ENCODE assay signal across 8 mouse cellular contexts in the genomic region with DNA sequence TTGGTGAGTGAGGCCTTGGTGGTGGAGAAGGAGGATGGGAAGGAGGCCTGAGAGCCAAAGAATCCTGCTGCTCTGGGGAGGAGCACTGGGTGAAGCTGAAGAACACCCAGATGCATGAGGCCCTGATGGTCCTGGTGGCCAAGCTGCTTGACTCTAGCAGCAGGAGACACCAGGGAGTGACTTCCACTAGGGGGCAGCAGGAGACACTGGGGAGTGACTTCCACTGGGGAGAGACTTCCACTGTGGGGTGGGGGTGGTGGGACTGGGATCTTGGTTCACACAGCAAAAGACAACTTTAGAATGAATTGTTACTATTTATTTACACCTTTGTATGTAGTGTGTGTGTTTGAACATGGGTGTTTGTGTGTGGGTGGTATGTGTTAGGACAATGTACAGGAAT. TPM values are rescaled to one million over a fixed set of nuclear protein-coding genes. Genes with fewer than 3 reads are reported as not detected.
DNase-seq lines count a peak whose midpoint lies in the region; TF ChIP-seq lines count a peak whose summit lies in the region.
"Had no signal": no experiment of that assay in that cellular context is flagged by ENCODE, and none has a peak within 500 bp of the region (broad histone marks: within the 10 kb centered on the region; RNA-seq: fewer than 3 reads in every experiment).

No protein-coding gene starts in this region.

- TF ChIP-seq CTCF in layer of hippocampus, adult 2 months (conservative IDR thresholded peaks at IDR 0.05) = peak; percentile 73
- TF ChIP-seq CTCF in MEL (IDR thresholded peaks at IDR 0.05 in 2 of 3, conservative IDR thresholded peaks at IDR 0.05 in 1 of 3; ENCODE audit: control insufficient read depth in 1 of 3, insufficient read depth in 1 of 3, low read depth in 2 of 3, low read length in 3 of 3, poor library complexity in 1 of 3, severe bottlenecking in 1 of 3) = peak; percentile 86 to 89 (median 89)

- no peaks in the 10 kb centered on the region for H3K9me3 ChIP-seq in MEL (replicated peaks; ENCODE audit: insufficient read depth, low read length)
- H3K9me3 ChIP-seq: lung, embryonic 15.5 days had no signal

- no peak overlapping the region for H3K27ac ChIP-seq in layer of hippocampus, adult 2 months
- no peak overlapping the region for H3K27ac ChIP-seq in MEL (ENCODE audit: control insufficient read depth, low read depth, low read length)
- H3K27ac ChIP-seq: lung, embryonic 15.5 days had no signal

- no peaks in the 10 kb centered on the region for H3K36me3 ChIP-seq in MEL (ENCODE audit: control insufficient read depth in 1 of 2, insufficient read depth in 2 of 2, low read length in 2 of 2)
- H3K36me3 ChIP-seq: lung, embryonic 15.5 days had no signal

- TF ChIP-seq POLR2A in MEL (IDR thresholded peaks at IDR 0.05; ENCODE audit: control insufficient read depth in 1 of 2, insufficient read depth in 1 of 2, low read depth in 1 of 2, low read length in 2 of 2, poor library complexity in 1 of 2) = no peak

- peak in 1 of 2 experiments; percentile 41 for DNase-seq in layer of hippocampus, adult 2 months (ENCODE audit: low spot score in 2 of 2)
- DNase-seq in layer of hippocampus, adult 8-10 months (ENCODE audit: low spot score in 2 of 2) = no peak
- peak; percentile 70 for DNase-seq in MEL (ENCODE audit: low read depth, low spot score)
- peak; percentile 37 for DNase-seq in brain, adult 2 months (ENCODE audit: low read depth, low spot score)
- peak; percentile 76 to 81 for DNase-seq in kidney, postnatal 4 days
- peak; percentile 26 to 47 for DNase-seq in spleen, postnatal 36 days (ENCODE audit: low spot score in 2 of 2)
- DNase-seq in yolk sac, embryonic 10.5 days (ENCODE audit: low spot score) = no peak

- peak; percentile 64 for TF ChIP-seq RAD21 in MEL (IDR thresholded peaks at IDR 0.05; ENCODE audit: low read depth, low read length)

- H3K4me1 ChIP-seq in MEL (ENCODE audit: control insufficient read depth in 1 of 2, insufficient read depth in 2 of 2, low read length in 2 of 2) = 0 out of 4 replicates have a peak, but pooled peaks cover 0 to under 1% of the 10 kb centered on the region in 2 experiments
- H3K4me1 ChIP-seq: lung, embryonic 15.5 days had no signal

- H3K4me3 ChIP-seq in layer of hippocampus, adult 2 months = no peak overlapping the region
- no peak overlapping the region for H3K4me3 ChIP-seq in MEL (ENCODE audit: control insufficient read depth in 1 of 2, insufficient read depth in 1 of 2, low read depth in 2 of 2, low read length in 2 of 2)
- H3K4me3 ChIP-seq: lung, embryonic 15.5 days had no signal

- no peak for TF ChIP-seq EP300 in MEL (IDR thresholded peaks at IDR 0.05; ENCODE audit: low read depth in 1 of 2, low read length in 2 of 2)

- H3K79me2 ChIP-seq in MEL (ENCODE audit: control insufficient read depth, insufficient read depth, low read length, poor library complexity) = no peaks in the 10 kb centered on the region

- peaks cover 0 to 4% of the 10 kb centered on the region in 2 experiments; a peak in 2 of 4 replicates for H3K27me3 ChIP-seq in MEL (ENCODE audit: control insufficient read depth in 1 of 2, insufficient read depth in 2 of 2, low read length in 2 of 2)
- H3K27me3 ChIP-seq: lung, embryonic 15.5 days had no signal

- H3K9ac ChIP-seq in MEL (ENCODE audit: control insufficient read depth, low read depth, low read length, poor library complexity, severe bottlenecking) = no peak overlapping the region
- H3K9ac ChIP-seq: lung, embryonic 15.5 days had no signal

TF ChIP-seq in MEL, 35 proteins besides CTCF, POLR2A, EP300 and RAD21:
- peak; percentile 83 for TF ChIP-seq SMC3 (IDR thresholded peaks at IDR 0.05; ENCODE audit: low read depth, low read length)
- no peak for TF ChIP-seq TBP (IDR thresholded peaks at IDR 0.05; ENCODE audit: low read depth, low read length)
- TF ChIP-seq SIN3A (IDR thresholded peaks at IDR 0.05; ENCODE audit: low read length) = no peak
- no peak for TF ChIP-seq HCFC1 (IDR thresholded peaks at IDR 0.05; ENCODE audit: low read depth, low read length)
- no peak for TF ChIP-seq USF2 (IDR thresholded peaks at IDR 0.05; ENCODE audit: borderline replicate concordance in 1 of 2, insufficient read depth in 1 of 2, low read depth in 1 of 2, low read length in 2 of 2)
- no peak for TF ChIP-seq GATA1 (IDR thresholded peaks at IDR 0.05; ENCODE audit: low read depth, low read length)
- TF ChIP-seq NRF1 (IDR thresholded peaks at IDR 0.05; ENCODE audit: insufficient read depth, low read depth, low read length, poor library complexity, severe bottlenecking) = no peak
- no peak for TF ChIP-seq ETS1 (IDR thresholded peaks at IDR 0.05; ENCODE audit: low read depth, low read length)
- TF ChIP-seq MYB (IDR thresholded peaks at IDR 0.05; ENCODE audit: low read depth, low read length) = no peak
- TF ChIP-seq ZC3H11A (IDR thresholded peaks at IDR 0.05; ENCODE audit: low read depth, low read length) = peak; percentile 57; the same call in 1 of the 2 replicates
- TF ChIP-seq MEF2A (IDR thresholded peaks at IDR 0.05; ENCODE audit: extremely low read depth, insufficient replicate concordance, low read depth, low read length, poor library complexity, severe bottlenecking) = no peak
- no peak for TF ChIP-seq TCF12 (IDR thresholded peaks at IDR 0.05; ENCODE audit: low read depth, low read length)
- no peak for TF ChIP-seq TAL1 (IDR thresholded peaks at IDR 0.05; ENCODE audit: low read length)
- TF ChIP-seq USF1 (IDR thresholded peaks at IDR 0.05; ENCODE audit: low read depth, low read length) = no peak
- no peak for TF ChIP-seq JUND (IDR thresholded peaks at IDR 0.05; ENCODE audit: low read depth, low read length)
- no peak for TF ChIP-seq UBTF (IDR thresholded peaks at IDR 0.05; ENCODE audit: borderline replicate concordance, insufficient read depth, low read depth, low read length)
- 0 out of 2 replicates have a peak, but pooled peaks have one; percentile 31 for TF ChIP-seq MAZ (IDR thresholded peaks at IDR 0.05; ENCODE audit: low read depth, low read length)
TF ChIP-seq in MEL: peak in this region for 3.

RNA-seq across cellular contexts. Expression of a gene that starts 9.1 kb away (rescaled TPM):
- 10 to 100 TPM; 67.0 to 69.3 TPM for total RNA-seq in layer of hippocampus, adult 2 months (2021)
- total RNA-seq in layer of hippocampus, adult 8-10 months (2022) = 10 to 100 TPM; 62.3 to 69.6 (median 68.0) TPM
- 60.9 and 71.4 TPM in 2 replicates for total RNA-seq in MEL (2012; rRNA removed)
- 100 to 1,000 TPM in 1 of 2 experiments, 10 to 100 TPM in 1; 78.6 to 163 TPM for polyA plus RNA-seq in MEL (2012; ENCODE audit: insufficient read depth in 1 of 2, insufficient read length in 2 of 2, low read depth in 1 of 2, low replicate concordance in 2 of 2, missing spikeins in 1 of 2)

RNA-seq across cellular contexts. Expression of a gene that starts 15.2 kb away (rescaled TPM):
- total RNA-seq in layer of hippocampus, adult 2 months (2021) = 1 to 10 TPM; 6.0 to 7.4 TPM
- 1 to 10 TPM; 6.8 to 8.3 (median 7.7) TPM for total RNA-seq in layer of hippocampus, adult 8-10 months (2022)
- total RNA-seq in MEL (2012; rRNA removed) = 0.16 and 0.69 TPM in 2 replicates
- polyA plus RNA-seq in MEL (2012; ENCODE audit: insufficient read depth in 1 of 2, insufficient read length in 2 of 2, low read depth in 1 of 2, low replicate concordance in 2 of 2, missing spikeins in 1 of 2) = 1 to 10 TPM in 1 of 2 experiments, not detected in 1; 1.9 TPM

Comparison
In these comparisons a context has a peak if more than half of its experiments do, and no peak if none do; other contexts are left out.
1. DNase-seq: peak in MEL (single experiment), brain, adult 2 months (single experiment), kidney, postnatal 4 days (2 of 2) and spleen, postnatal 36 days (2 of 2); none in layer of hippocampus, adult 8-10 months (0 of 2) and yolk sac, embryonic 10.5 days (single experiment).